Mouse (Mus musculus): Measurements from ENCODE around the gene Atg4a-ps. TPM values are rescaled to one million over a fixed set of nuclear protein-coding genes. Genes with fewer than 3 reads are reported as not detected.
A peak's percentile ranks its signal among the peaks of the same experiment; 100 is the strongest.
"Not testable (repeated sequence)": the region's sequence is repeated elsewhere in the genome, so short reads cannot be mapped to it uniquely, and the experiment has no call there.

The Atg4a-ps gene
- 0.72 and 5.4 TPM in 2 replicates for total RNA-seq (2015; ENCODE audit: low replicate concordance)
- 4.6 and 6.9 TPM in 2 replicates for total RNA-seq (2017; ENCODE audit: low replicate concordance)

DNA sequence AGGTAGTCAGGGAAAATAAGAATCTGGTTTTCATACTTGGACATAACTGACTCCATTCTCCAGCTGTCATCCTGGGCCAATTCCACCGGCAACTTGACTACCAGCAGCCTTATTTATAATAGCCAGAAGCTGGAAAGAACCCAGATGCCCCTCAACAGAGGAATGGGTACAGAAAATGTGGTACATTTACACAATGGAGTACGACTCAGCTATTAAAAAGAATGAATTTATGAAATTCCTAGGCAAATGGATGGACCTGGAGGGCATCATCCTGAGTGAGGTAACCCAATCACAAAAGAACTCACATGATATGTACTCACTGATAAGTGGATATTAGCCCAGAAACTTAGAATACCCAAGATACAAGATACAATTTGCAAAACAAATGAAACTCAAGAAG, at the start of gene Atg4a-ps:
Gene Atg4a-ps, minus strand, starts transcription at position 101 of the 400 bp plus-strand sequence.
- not testable (repeated sequence) for ATAC-seq (replicated peaks; ENCODE audit: low FRiP score, poor library complexity, severe bottlenecking)

DNA sequence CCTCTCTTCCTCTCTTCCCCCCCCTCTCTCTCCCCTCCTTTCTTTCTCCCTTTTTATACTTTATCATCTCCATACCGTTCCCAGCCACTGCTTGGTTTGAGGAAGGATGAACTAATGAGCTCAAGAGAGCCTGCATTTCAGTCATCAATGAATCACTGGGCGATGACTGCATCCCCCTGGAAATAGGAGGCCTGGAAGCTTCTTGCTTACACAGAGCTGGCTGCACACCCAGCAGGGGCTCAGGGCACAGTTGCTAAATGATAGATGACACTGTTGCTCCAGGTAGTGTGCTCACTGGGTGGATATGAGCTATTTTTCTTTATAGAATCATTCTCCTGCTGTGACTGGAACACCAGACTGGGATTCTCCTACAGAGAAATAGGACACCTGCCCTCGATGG, 49.7 kb upstream of the Atg4a-ps start:
- ATAC-seq (replicated peaks; ENCODE audit: low FRiP score, poor library complexity, severe bottlenecking), result no peak

DNA sequence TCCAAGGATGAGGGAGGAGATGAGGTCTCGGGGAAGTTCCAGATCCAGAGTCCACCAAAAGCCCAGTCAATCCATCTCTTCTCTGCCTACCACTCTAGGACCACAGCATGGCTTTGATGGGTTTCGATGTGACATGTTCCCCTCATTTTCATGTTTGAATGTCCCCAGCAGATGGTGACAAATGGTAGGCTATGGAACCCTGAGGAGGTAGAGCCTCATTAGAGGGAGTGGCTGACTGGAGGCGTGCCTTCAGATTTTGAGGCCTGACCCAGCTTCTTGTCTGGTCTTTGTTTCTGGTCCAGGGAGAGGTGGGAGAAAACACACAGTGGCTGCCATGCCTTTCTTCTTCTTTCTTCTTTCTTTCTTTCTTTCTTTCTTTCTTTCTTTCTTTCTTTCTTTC, 44.6 kb upstream of the Atg4a-ps start:
- 0 out of 2 replicates have a peak, but pooled peaks have one; percentile 14 for ATAC-seq (replicated peaks; ENCODE audit: low FRiP score, poor library complexity, severe bottlenecking)

DNA sequence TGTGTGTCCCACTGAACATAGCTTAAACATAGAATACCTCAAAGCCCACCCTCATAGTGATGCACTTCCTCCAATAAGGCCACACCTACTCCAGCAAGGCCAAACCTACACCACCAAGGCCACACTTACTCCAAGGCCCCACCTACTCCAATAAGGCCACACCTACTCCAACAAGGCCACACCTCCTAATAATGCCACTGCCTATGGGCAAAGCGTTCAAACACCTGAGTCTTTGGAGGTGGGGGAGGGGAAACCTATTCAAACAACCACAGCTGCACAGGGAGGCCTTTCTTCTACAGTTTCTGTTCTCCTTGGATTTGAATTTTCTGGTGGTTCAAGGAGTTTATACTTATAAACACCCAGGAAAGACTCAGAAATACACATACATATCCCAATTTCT, 43.2 kb upstream of the Atg4a-ps start:
- ATAC-seq (replicated peaks; ENCODE audit: low FRiP score, poor library complexity, severe bottlenecking), result no peak

DNA sequence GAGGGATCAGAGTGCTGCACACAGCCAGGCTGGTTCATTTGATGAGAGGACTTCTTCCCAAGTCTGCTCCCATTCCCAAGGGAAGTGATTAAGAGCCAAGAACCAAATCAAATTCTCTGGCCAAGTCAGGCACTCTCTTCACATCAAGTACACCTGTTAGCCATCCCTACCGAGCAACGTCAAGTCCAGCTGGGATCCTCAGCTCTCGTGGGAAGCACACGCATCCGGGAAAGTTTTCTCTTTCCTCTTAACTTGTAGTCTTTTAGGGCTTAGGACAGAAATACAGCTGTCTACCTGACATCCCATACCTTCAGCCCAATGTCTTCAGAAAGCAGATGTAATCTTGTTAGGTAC, 38.1 kb upstream of the Atg4a-ps start:
- no peak for ATAC-seq (replicated peaks; ENCODE audit: low FRiP score, poor library complexity, severe bottlenecking)

DNA sequence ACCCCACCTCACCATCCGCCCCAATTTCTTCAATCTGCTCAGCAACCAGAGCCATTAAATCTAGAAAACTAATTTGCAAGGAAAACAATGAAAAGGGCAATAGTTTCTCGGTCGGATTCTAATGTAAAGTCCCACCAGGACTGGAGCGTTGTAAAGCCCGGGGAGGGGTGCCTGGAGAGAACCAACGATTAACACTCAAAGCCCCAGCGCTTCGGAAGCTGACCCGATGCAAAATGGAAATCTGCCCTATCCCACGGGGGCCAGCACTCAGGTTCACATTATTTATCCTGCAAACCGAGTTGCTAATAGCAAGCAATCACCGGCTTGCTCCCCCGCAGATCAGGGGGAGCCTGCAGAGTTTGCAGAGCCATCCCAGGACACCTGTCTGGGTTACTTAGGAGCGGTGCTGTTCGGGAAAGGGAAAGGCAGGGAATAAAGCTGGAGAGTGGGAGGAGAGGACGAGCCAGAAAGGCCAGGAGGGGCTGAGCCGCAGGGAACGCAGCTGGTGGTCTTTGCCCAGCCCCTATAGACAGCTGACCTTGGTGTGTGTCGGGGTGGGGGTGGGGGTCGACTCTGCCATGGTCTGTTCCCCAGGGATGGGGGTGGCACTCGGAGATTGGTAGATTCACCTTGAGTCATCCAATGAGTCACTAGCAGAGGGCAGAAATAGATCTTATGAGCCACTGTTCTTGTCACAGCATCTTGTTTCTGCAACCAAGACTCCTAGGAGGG, 37.5 kb upstream of the Atg4a-ps start:
- no peak for ATAC-seq (replicated peaks; ENCODE audit: low FRiP score, poor library complexity, severe bottlenecking)

DNA sequence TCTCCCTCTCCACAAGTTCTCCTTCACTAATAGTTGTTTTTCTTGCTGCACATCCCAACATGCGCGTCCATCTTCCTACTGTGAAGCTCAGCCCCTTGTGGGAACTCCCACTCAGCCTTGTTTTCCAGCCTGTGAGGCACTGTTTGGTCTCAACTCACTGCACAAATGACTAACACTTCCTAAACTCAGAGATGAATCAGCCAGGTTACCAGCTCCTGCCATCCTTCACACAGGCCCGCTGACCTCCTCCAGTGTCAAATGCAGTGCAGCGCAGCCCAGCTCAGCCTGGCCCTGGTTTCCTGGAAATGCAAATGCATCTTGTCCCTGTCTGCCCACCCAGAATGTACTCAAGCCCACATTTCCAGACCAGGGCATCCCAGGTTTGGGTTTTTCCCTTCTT, 36.6 kb upstream of the Atg4a-ps start:
- no peak for ATAC-seq (replicated peaks; ENCODE audit: low FRiP score, poor library complexity, severe bottlenecking)

DNA sequence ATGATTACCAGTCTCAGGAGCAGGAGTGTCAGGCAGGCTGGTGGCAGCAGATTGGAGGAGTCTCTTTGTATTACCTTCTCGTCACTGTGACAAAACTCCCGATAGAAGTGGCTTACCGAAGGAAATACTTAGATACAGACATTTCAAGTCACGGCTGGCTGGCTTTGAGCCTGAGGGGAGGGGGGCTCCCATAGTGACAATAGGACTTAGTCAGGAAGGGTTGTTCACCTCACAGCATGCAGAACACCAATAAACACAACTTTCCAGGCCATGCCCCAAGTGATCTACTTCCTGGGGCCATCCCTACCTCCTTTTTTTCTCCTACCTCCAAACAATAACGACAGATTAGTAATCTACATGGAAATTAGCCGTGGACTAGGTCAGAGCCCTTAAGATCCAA, 32.9 kb upstream of the Atg4a-ps start:
- no peak for ATAC-seq (replicated peaks; ENCODE audit: low FRiP score, poor library complexity, severe bottlenecking)

DNA sequence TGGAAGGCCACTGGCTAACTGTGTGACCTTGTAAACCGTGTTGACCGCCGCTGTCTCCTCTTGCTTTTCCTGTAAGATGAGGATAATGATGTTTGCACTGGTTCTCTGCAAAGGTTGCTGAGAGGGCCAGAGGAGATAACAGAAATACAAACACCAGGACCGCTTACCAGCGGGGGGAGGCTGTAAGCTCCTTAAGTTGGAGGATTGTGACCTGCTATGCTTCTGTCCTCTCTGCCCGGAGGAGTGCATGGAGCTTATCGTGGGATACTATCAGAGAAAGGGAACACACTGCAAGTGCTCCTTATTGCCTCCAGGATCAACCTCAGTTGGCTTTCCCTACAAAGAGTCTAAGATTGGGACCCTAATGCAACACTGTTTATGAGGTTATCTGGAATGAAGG, 26.8 kb upstream of the Atg4a-ps start:
- ATAC-seq (replicated peaks; ENCODE audit: low FRiP score, poor library complexity, severe bottlenecking), result no peak

DNA sequence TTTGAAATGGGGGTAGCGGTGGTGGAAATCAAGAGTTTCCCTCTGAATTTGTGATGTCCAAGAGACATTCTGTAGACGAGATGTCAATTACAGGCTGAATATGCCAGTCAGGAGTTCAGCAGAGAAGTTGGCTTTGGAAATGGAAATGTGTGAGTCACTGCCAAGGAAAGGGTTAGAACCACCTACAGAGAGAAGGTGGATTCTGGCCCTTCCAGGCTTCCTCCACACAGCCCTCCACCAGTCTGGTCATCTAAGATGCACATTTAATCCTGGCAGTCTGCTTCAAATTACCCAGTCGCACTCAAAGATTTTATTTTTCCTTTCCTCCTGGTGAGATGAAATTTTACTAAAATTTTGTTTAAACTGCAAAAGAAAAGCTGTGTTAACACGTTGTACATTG, 26.2 kb upstream of the Atg4a-ps start:
- no peak for ATAC-seq (replicated peaks; ENCODE audit: low FRiP score, poor library complexity, severe bottlenecking)

DNA sequence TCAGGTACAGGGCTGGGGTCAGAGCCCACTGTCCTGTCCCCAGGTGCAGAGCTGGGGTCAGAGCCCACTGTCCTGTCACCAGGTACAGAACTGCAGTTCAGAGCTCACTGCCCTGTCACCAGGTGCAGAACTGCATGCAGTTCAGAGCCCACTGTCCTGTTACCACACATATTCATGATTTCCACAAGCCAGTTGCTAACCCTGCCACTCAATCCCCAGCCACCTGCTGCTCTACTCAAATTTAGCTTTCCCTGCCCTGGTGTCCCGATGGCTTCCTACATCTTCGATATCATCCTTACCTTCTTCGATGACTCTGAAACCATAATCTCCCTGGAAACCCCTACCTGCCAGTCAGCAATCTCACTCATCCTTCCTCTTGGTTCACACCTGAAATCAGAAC, 17.5 kb upstream of the Atg4a-ps start:
- no peak for ATAC-seq (replicated peaks; ENCODE audit: low FRiP score, poor library complexity, severe bottlenecking)

DNA sequence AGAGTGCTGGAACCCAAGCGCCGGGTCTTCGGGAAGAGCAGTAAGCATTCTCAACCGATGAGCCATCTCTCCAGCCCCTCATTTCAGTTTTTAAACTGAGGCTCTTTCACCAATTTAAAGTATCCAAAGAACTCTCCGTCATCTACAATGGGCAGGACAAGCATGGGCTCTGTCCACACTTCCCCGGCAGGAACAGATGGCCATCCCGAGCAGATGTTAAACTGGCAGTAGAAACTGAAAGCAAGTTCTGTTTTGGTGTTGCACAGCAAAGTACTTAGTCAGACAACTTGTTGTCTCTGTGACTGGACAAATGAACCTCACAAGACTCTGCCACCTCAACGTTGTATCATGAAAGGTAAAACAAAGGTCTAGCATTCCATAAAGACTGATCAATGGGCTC, 15.8 kb upstream of the Atg4a-ps start:
- no peak for ATAC-seq (replicated peaks; ENCODE audit: low FRiP score, poor library complexity, severe bottlenecking)

DNA sequence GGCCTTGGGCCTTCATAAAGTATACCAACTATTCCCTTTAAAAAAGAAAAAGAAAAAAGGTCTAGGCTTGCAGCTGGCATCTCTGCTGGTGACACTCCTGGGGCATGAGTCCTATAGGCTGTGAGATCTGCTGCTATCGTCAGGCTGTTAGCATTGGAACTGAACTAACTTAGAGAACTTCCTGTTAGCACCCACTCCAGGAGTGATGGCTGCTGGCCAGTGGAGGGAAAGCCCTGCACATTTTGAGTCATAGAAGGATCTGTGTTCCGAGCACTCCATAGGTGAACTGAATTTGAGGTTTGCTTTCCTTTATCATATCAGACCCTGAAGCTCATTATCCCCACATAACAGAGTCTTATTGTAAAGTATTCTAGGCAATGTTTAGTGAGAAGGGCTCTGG, 14.1 kb upstream of the Atg4a-ps start:
- no peak for ATAC-seq (replicated peaks; ENCODE audit: low FRiP score, poor library complexity, severe bottlenecking)

DNA sequence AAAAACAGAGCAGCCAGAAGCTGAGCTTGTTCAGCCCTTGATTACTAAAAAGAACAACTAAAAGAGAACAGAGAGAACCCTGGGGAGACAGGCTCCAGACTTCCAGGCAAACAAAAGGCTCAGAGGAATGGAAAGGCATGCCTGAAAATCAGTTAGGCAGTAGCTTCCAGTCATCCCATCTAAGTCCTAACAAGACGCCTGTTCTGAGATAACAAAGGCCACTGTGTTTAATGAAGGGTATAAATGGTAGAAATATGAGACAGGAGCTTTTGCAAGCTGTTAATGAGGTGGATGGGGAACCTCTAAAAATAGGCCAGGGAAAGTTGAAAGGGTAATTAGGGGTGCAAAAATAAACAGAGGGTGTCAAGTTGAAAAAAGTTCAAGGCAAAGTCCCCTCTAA, 4.5 kb upstream of the Atg4a-ps start:
- no peak for ATAC-seq (replicated peaks; ENCODE audit: low FRiP score, poor library complexity, severe bottlenecking)

DNA sequence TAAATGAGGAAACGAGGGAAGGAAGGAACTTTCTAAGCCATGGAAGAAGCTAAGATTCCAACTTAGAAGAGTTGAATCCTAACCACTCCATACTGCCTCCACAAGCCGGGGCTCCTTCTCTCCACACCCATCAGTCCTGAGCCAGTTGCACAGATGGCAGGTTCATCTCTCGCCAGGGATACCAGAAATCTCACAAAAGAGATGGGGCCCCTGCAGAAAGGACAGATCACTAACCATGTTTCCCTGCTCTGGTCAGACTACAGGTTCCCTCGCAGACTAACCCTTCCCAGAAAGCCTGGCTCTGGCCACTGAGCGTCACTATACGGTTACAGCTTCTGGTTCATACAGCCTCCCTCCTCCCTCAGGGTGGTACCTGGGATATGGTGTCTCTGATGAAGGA, 3.8 kb upstream of the Atg4a-ps start:
- no peak for ATAC-seq (replicated peaks; ENCODE audit: low FRiP score, poor library complexity, severe bottlenecking)

DNA sequence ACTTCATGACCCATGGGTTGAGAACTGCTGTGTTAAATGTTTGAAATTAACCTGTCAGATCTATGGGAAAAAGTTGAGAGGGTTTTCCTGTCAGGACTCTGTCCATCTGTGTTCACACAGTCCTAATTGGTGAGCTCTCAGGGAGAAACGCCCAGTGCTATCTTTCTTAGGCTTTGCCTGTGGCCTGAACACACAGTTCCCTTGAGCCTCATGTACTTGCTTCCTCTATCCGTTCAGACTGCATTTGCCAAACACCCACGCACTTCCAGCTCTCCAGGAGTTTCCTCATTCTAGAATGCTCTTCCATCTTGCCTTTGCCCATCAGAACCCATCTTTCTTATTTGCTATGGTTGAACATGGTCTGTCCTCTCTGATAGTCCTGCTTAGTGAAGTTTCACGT, 2.6 kb upstream of the Atg4a-ps start:
- no peak for ATAC-seq (replicated peaks; ENCODE audit: low FRiP score, poor library complexity, severe bottlenecking)

DNA sequence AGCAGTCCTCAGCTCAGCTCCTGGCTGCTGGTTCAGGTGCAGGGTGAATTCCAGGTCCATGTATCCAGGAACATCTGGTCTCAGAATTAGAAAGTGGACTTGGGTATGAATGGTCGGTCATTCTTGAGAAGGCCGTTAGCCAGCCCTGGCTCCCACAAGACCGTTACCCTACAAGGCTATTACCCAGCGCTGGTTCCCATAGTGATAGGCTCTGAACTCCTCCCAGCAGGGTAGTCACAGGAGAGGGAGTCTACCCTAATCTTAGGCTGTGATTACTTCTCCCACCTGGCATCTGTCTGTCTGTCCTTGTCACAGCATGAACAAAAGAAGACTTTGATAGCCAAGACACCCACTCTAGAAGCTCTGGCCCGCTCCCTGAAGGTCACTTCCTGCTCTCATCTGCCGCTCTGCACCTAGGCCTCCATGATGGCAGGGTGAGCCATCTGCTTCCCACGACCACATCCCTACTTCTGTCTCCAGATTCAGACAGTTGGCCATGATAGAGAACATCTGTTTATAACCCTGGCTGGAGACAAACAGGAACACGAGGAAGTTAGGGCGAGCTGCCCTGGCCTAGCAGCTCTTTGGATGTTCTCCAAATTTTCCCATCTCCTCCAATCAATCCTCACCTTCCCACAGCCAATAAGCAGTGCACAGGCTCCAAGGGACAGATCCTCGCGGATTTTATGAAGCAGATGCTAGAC, 1.4 kb upstream of the Atg4a-ps start:
- ATAC-seq (replicated peaks; ENCODE audit: low FRiP score, poor library complexity, severe bottlenecking), result no peak

DNA sequence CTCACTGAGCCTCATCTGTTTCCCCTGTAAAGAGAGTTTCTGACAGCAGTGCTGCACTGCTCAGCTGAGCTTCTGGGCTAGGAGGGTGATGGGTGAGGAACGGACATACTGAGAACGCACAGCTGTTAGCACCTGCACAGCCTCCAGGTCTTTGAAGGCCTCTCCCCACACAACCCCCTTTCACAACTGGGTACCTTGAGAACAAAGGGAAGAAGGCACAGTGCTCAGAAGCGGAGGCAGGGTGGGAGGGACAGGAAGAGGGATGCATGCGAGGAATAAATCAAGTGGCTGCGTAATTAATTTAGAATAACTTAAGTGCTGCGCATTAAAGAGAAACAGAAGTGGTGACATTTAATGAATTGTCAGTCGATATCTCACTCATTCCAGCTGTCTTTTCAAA, 4.6 kb downstream of the Atg4a-ps start:
- no peak for ATAC-seq (replicated peaks; ENCODE audit: low FRiP score, poor library complexity, severe bottlenecking)

DNA sequence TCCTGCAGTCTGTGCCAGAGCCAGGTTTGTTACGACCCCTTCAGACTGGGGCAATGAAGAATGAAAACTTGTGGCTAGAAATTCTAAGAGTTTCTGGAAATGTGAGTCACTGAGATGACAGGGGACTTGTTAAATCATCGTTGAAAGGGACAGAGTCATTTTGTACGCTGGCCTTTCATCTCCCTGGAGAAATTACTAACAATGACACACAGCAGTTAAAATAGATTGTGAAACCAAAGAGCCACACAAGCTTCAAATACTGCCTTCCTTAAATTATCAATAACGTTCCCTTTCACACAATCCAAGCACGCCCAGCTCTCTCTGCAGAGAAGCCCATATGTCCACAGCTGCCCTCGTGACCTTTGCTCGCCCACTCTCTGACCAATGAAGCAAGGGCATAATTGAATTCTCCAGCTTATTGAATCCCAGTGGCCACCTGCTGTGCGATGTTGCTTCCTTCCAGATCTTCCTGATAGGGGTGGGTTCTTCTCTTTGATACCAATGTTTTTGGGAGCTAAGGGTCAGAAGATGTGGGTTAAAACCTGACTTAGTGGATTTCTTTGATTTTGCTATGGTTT, 5.6 kb downstream of the Atg4a-ps start:
- ATAC-seq (replicated peaks; ENCODE audit: low FRiP score, poor library complexity, severe bottlenecking), result no peak

DNA sequence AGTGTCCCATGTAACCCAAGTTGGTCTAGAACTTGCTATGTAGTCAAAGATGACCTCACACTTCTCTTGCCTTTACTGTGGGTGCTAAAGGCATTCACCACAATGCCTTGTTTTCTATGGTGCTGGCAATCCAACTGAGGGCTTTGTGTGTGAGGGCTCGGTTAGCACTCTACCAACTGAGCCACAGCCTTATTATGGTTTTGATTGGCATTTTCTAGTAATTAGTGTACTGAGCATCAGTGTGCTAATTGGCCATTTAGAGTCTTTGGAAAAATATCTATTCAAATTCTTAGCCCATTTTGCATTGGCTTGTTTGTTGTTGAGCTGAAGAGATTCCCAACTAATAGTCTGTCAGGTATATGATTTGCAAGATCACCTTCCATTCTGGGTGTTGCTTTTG, 8.2 kb downstream of the Atg4a-ps start:
- ATAC-seq (replicated peaks; ENCODE audit: low FRiP score, poor library complexity, severe bottlenecking), result no peak

DNA sequence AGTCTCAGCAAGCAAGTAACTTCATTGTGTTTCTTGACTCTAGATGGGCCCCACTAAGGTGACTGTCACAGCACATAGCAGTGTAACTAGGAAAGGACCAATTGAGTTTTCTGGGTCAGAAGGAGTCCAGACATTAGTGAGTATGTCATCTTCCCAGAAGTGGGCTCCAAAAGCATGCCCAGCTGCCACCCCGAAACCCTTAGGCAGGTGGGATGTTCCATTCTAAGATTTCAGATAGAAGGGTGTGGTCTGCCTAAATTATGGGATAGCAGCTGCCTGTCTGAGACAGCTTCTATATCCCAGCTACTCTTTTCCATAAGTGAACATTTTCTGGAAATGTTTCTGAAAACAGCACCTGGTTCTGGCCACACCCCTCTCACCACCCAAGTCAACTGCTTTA, 11.6 kb downstream of the Atg4a-ps start:
- ATAC-seq (replicated peaks; ENCODE audit: low FRiP score, poor library complexity, severe bottlenecking), result no peak
